In the genomic region with DNA sequence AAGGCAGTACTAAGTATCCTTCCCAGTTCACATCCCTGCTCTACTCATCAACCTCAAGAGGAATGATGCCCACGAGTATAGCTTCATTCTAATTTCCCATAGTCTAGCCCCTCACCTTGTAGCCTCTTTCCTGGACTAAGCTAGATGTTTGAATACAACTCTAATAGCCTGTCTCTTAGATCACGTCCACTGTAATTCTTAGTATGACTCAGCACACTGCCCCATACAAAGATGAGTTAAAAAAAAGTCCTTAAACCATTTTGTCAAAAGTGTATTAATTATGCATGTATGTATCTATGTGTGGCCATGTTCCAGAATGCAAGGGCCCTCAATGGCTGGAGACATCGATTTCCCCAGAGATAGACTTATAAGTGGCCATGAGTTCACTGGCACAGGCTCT, we compare ENCODE assay signal across 22 mouse cellular contexts.
DNase-seq lines count a peak whose midpoint lies in the region; ATAC-seq and TF ChIP-seq lines count a peak whose summit lies in the region.
"Had no signal": no experiment of that assay in that cellular context is flagged by ENCODE, and none has a peak within 500 bp of the region (broad histone marks: within the 10 kb centered on the region; RNA-seq: fewer than 3 reads in every experiment).

No protein-coding gene starts in this region.

- DNase-seq in kidney, adult 8-10 months: no peak
- no peak for DNase-seq in CH12.LX (ENCODE audit: extremely low read depth)
- no peak for DNase-seq in MN1 (ENCODE audit: low spot score)
- DNase-seq: adrenal gland, adult 2 months; adrenal gland, adult 8-10 months; adrenal gland, postnatal 10 days; adrenal gland, postnatal 14 days; adrenal gland, postnatal 25 days; adrenal gland, postnatal 36 days; B cell, adult 2 months; cerebellum, adult 11 months; cerebellum, adult 11-12 months; cerebellum, adult 18-20 months; cerebellum, adult 2 months; cerebellum, adult 8-10 months had no signal

- peak; percentile 49 for TF ChIP-seq EP300 in CH12.LX (IDR thresholded peaks at IDR 0.05; ENCODE audit: low read length)

- TF ChIP-seq RAD21 in CH12.LX (IDR thresholded peaks at IDR 0.05; ENCODE audit: low read depth, low read length): no peak

- H3K4me1 ChIP-seq in kidney, embryonic 16.5 days (ENCODE audit: insufficient read depth, low read length): no peaks in the 10 kb centered on the region
- H3K4me1 ChIP-seq in megakaryocyte, embryonic 14.5 days: no peaks in the 10 kb centered on the region
- H3K4me1 ChIP-seq in CH12.LX (ENCODE audit: control insufficient read depth in 1 of 2, insufficient read depth in 2 of 2): peaks cover 20 to 71% of the 10 kb centered on the region in 2 experiments

- no peak overlapping the region for H3K4me3 ChIP-seq in kidney, embryonic 16.5 days (ENCODE audit: low read length)
- peak overlapping the region; percentile 16 for H3K4me3 ChIP-seq in megakaryocyte, embryonic 14.5 days (replicated peaks)
- peak overlapping the region in 1 of 3 experiments; percentile 53 for H3K4me3 ChIP-seq in CH12.LX (replicated peaks in 1 of 3; ENCODE audit: low read depth in 2 of 3, low read length in 2 of 3, poor library complexity in 1 of 3)

- no peak overlapping the region for H3K9ac ChIP-seq in kidney, embryonic 16.5 days (replicated peaks; ENCODE audit: low read length)
- no peak overlapping the region for H3K9ac ChIP-seq in CH12.LX (ENCODE audit: insufficient read depth, low read depth)

- H3K79me2 ChIP-seq in CH12.LX (replicated peaks; ENCODE audit: control insufficient read depth, extremely low read depth, insufficient read depth, poor library complexity, severe bottlenecking): peaks cover 22% of the 10 kb centered on the region

- H3K27ac ChIP-seq in kidney, embryonic 16.5 days (ENCODE audit: low read length): no peak overlapping the region
- peak overlapping the region; percentile 40 for H3K27ac ChIP-seq in CH12.LX (ENCODE audit: insufficient read depth, low read depth)

- in situ Hi-C loops in CH12.LX (cut with MboI; ENCODE audit: low pct_ligation_motif_present, low pct_unique_long_range_greater_than_20kb, low sequenced_read_pairs): no loop called here

- H3K9me3 ChIP-seq in kidney, embryonic 16.5 days (ENCODE audit: low read length): no peaks in the 10 kb centered on the region
- no peaks in the 10 kb centered on the region for H3K9me3 ChIP-seq in megakaryocyte, embryonic 14.5 days
- no peaks in the 10 kb centered on the region for H3K9me3 ChIP-seq in CH12.LX (replicated peaks; ENCODE audit: low read length)

- TF ChIP-seq POLR2A in CH12.LX (IDR thresholded peaks at IDR 0.05; ENCODE audit: low read depth, low read length): no peak

- 87% methylated on average over 3 of the region's 3 CpGs for WGBS in kidney, embryonic 16.5 days

- no peak overlapping the region for H3K4me2 ChIP-seq in kidney, embryonic 16.5 days (replicated peaks; ENCODE audit: low read depth, low read length)
- peak overlapping the region; percentile 24; the same call in 1 of the 2 replicates for H3K4me2 ChIP-seq in CH12.LX (ENCODE audit: insufficient read depth, low read depth, poor library complexity, severe bottlenecking)

- TF ChIP-seq CTCF in CH12.LX (conservative IDR thresholded peaks at IDR 0.05 in 1 of 2, IDR thresholded peaks at IDR 0.05 in 1 of 2; ENCODE audit: low read depth in 2 of 2, low read length in 2 of 2): no peak

- H3K27me3 ChIP-seq in kidney, embryonic 16.5 days (ENCODE audit: insufficient read depth, low read length): no peaks in the 10 kb centered on the region
- H3K27me3 ChIP-seq in megakaryocyte, embryonic 14.5 days (replicated peaks): no peaks in the 10 kb centered on the region
- H3K27me3 ChIP-seq in CH12.LX (replicated peaks): no peaks in the 10 kb centered on the region
- H3K27me3 ChIP-seq: Patski had no signal

- dilution Hi-C loops in CH12.LX (cut with MboI; ENCODE audit: extremely low pct_ligation_motif_present, extremely low pct_unique_long_range_greater_than_20kb, low sequenced_read_pairs): no loop called here

- ATAC-seq in kidney, embryonic 16.5 days (ENCODE audit: low FRiP score, low TSS enrichment): 0 out of 2 replicates have a peak, but pooled peaks have one; percentile 4
- no peak for ATAC-seq in megakaryocyte, adult 5-6 weeks (ENCODE audit: poor library complexity, severe bottlenecking)
- ATAC-seq: activated CD4-positive, CD25-positive, alpha-beta regulatory T cell, adult 4 months; CD4-positive, CD25-positive, alpha-beta regulatory T cell, adult 4 months; Patski had no signal

- no peaks in the 10 kb centered on the region for H3K36me3 ChIP-seq in kidney, embryonic 16.5 days (ENCODE audit: insufficient read depth, low read length)
- H3K36me3 ChIP-seq in megakaryocyte, embryonic 14.5 days (replicated peaks; ENCODE audit: low read length): no peaks in the 10 kb centered on the region
- H3K36me3 ChIP-seq in CH12.LX (replicated peaks in 1 of 2; ENCODE audit: control insufficient read depth in 1 of 2, insufficient read depth in 1 of 2, low read length in 1 of 2): peaks cover 0 to 23% of the 10 kb centered on the region in 2 experiments
- H3K36me3 ChIP-seq: G1E had no signal

TF ChIP-seq in CH12.LX, 34 proteins besides CTCF, POLR2A, EP300 and RAD21:
- TF ChIP-seq CHD2 (IDR thresholded peaks at IDR 0.05; ENCODE audit: low read length) (no peak), MXI1 (IDR thresholded peaks at IDR 0.05; ENCODE audit: low read depth, low read length) (no peak), IRF4 (IDR thresholded peaks at IDR 0.05; ENCODE audit: low read depth, low read length) (peak; percentile 81), USF1 (IDR thresholded peaks at IDR 0.05; ENCODE audit: low read depth, low read length) (no peak), GABPA (IDR thresholded peaks at IDR 0.05; ENCODE audit: insufficient replicate concordance, low read depth, low read length) (no peak), USF2 (conservative IDR thresholded peaks at IDR 0.05; ENCODE audit: low read depth, low read length) (no peak), ZNF384 (IDR thresholded peaks at IDR 0.05; ENCODE audit: low read depth, low read length) (peak; percentile 60), JUN (IDR thresholded peaks at IDR 0.05; ENCODE audit: insufficient read depth, low read depth, low read length) (0 out of 2 replicates have a peak, but pooled peaks have one; percentile 28), ZKSCAN1 (IDR thresholded peaks at IDR 0.05; ENCODE audit: borderline replicate concordance, low read depth, low read length) (no peak), SMC3 (IDR thresholded peaks at IDR 0.05; ENCODE audit: low read depth, low read length) (no peak), BHLHE40 (IDR thresholded peaks at IDR 0.05; ENCODE audit: low read depth, low read length) (peak; percentile 58), ZMIZ1 (IDR thresholded peaks at IDR 0.05; ENCODE audit: low read depth, low read length) (no peak), TBP (conservative IDR thresholded peaks at IDR 0.05; ENCODE audit: low read depth, low read length) (no peak), JUND (conservative IDR thresholded peaks at IDR 0.05; ENCODE audit: low read depth, low read length) (peak; percentile 70), ETS1 (conservative IDR thresholded peaks at IDR 0.05; ENCODE audit: low read depth, low read length) (no peak)
TF ChIP-seq in CH12.LX: peak in this region for 5.
